Mouse (Mus musculus) spleen, adult 2 months (tissue): ENCODE results near the gene Arhgef7. TPM values are rescaled to one million over a fixed set of nuclear protein-coding genes. Genes with fewer than 3 reads are reported as not detected.

Experiments used
- DNase-seq, 2 experiments: peaks; one replicate each; pipeline versions ENCODE4 v3.0.0 to v3.0.0-alpha.2; 2012 to 2021; ENCODE audit warnings: low spot score in 2 of 2, low read depth in 1 of 2
- H3K27ac ChIP-seq: fragments of 200-500 bp; 2 replicates; pipeline ENCODE4 v1.5.1; 2012; ENCODE audit warnings: low read length, inconsistent platforms; ENCODE audit not compliant: insufficient read depth
- H3K27me3 ChIP-seq: fragments of 200-500 bp; 2 replicates; pipeline ENCODE4 v1.6.1; 2012; ENCODE audit warnings: mild to moderate bottlenecking, moderate library complexity, low read length, inconsistent platforms; ENCODE audit not compliant: control insufficient read depth, insufficient read depth
- H3K36me3 ChIP-seq: fragments of 200-500 bp; 2 replicates; pipeline ENCODE4 v1.6.1; 2012; ENCODE audit warnings: mild to moderate bottlenecking, low read length, inconsistent platforms; ENCODE audit not compliant: control insufficient read depth, insufficient read depth
- H3K4me1 ChIP-seq: fragments of 200-500 bp; 2 replicates; pipeline ENCODE4 v1.6.1; 2011; ENCODE audit warnings: inconsistent platforms; ENCODE audit not compliant: control insufficient read depth, insufficient read depth, insufficient read length
- H3K4me3 ChIP-seq: fragments of 200-500 bp; 2 replicates; pipeline ENCODE4 v1.5.1; 2011; ENCODE audit warnings: mild to moderate bottlenecking, inconsistent platforms; ENCODE audit not compliant: insufficient read depth, insufficient read length; ENCODE audit errors: extremely low read depth
- CTCF ChIP-seq: fragments of 200-500 bp; IDR thresholded peaks from 2 replicates; pipeline ENCODE4 v1.5.1; 2011; ENCODE audit warnings: mild to moderate bottlenecking, inconsistent platforms; ENCODE audit not compliant: insufficient read depth, insufficient read length, insufficient replicate concordance; ENCODE audit errors: extremely low read depth
- POLR2A ChIP-seq: fragments of 200-500 bp; IDR thresholded peaks from 2 replicates; pipeline ENCODE4 v1.6.1; 2011; ENCODE audit warnings: low read depth, low read length, inconsistent platforms
- WGBS: fragments of 180-500 bp; shearing (Covaris S2); methylation state at CpG from one replicate; pipeline ENCODE4 v1.1.7; 2018; 5-methylcytosine and 5-hydroxymethylcytosine counted together
- polyA plus RNA-seq: library from polyadenylated mRNA; depleted of rRNA; stranded (reverse); fragments of >200 nt; gene quantifications from 2 replicates; pipeline ENCODE4 v1.2.3, GENCODE M21; 2012

Arhgef7 gene
- polyA plus RNA-seq, 1 experiment = 21.9 TPM

GRCm38 (mm10) chr8:11831174-11831573 is 103.7 kb downstream of the Arhgef7 start:
- no peak overlapping the region for H3K4me3 ChIP-seq
- H3K36me3 ChIP-seq = peaks cover 20% of the 10 kb centered on the region
- DNase-seq = no peak
- no peaks in the 10 kb centered on the region for H3K27me3 ChIP-seq
- no peak for TF ChIP-seq POLR2A
- no peak for TF ChIP-seq CTCF
- H3K4me1 ChIP-seq = no peaks in the 10 kb centered on the region
- WGBS = 84% methylated on average over 10 of the region's 10 CpGs
- no peak overlapping the region for H3K27ac ChIP-seq

- H3K4me1 ChIP-seq = no peaks in the 10 kb centered on the region
- TF ChIP-seq CTCF = no peak
- no peak for TF ChIP-seq POLR2A
- H3K27me3 ChIP-seq = no peaks in the 10 kb centered on the region
- peaks cover 20% of the 10 kb centered on the region for H3K36me3 ChIP-seq
- WGBS = 52% methylated on average over 5 of the region's 5 CpGs
- H3K4me3 ChIP-seq = no peak overlapping the region
- no peak for DNase-seq
- no peak overlapping the region for H3K27ac ChIP-seq
These were observed 104.4 kb downstream of the Arhgef7 start for GRCm38 (mm10) chr8:11831939-11832338.

- Histone ChIP-seq H3K4me1 (no peaks in the 10 kb centered on the region), H3K4me3 (no peak overlapping the region), H3K27me3 (no peaks in the 10 kb centered on the region), H3K36me3 (peaks cover 20% of the 10 kb centered on the region), H3K27ac (no peak overlapping the region)
- no peak for DNase-seq
- 97% methylated on average over 4 of the region's 4 CpGs for WGBS
- no peak for TF ChIP-seq POLR2A
- no peak for TF ChIP-seq CTCF
These were observed 105.6 kb downstream of the Arhgef7 start for GRCm38 (mm10) chr8:11833157-11833556.

- Histone ChIP-seq H3K27me3 (no peaks in the 10 kb centered on the region), H3K4me1 (no peaks in the 10 kb centered on the region), H3K27ac (no peak overlapping the region), H3K4me3 (no peak overlapping the region), H3K36me3 (peaks cover 20% of the 10 kb centered on the region)
- no peak for TF ChIP-seq CTCF
- TF ChIP-seq POLR2A = no peak
- 90% methylated on average over 5 of the region's 5 CpGs for WGBS
- no peak for DNase-seq
These were observed 106.7 kb downstream of the Arhgef7 start for GRCm38 (mm10) chr8:11834200-11834599.

- Histone ChIP-seq H3K36me3 (peaks cover 19% of the 10 kb centered on the region), H3K4me3 (no peak overlapping the region), H3K4me1 (no peaks in the 10 kb centered on the region), H3K27me3 (no peaks in the 10 kb centered on the region), H3K27ac (no peak overlapping the region)
- no peak for TF ChIP-seq CTCF
- TF ChIP-seq POLR2A = no peak
- WGBS = 93% methylated on average over 16 of the region's 16 CpGs
- no peak for DNase-seq
These were observed 107.2 kb downstream of the Arhgef7 start for GRCm38 (mm10) chr8:11834691-11835090.

- DNase-seq = no peak
- no peaks in the 10 kb centered on the region for H3K4me1 ChIP-seq
- TF ChIP-seq CTCF (no peak), POLR2A (no peak)
- no peak within 1 kb of the TSS for H3K4me3 ChIP-seq
- no peaks in the 10 kb centered on the region for H3K27me3 ChIP-seq
- H3K27ac ChIP-seq = no peak within 1 kb of the TSS
- no peaks in the 10 kb centered on the region; the same call in 1 of the 2 replicates for H3K36me3 ChIP-seq
- WGBS = 88% methylated on average over 5 of the region's 5 CpGs
These were observed 112.7 kb downstream of the Arhgef7 start, which contains the start of gene Tex29 for GRCm38 (mm10) chr8:11840174-11840573. TSS of gene Tex29 (plus strand) at chr8:11840474.

GRCm38 (mm10) chr8:11841571-11841970 is 114.0 kb downstream of the Arhgef7 start:
- DNase-seq = no peak
- WGBS = 60% methylated on average over 8 of the region's 8 CpGs
- Histone ChIP-seq H3K27me3 (no peaks in the 10 kb centered on the region), H3K27ac (no peak overlapping the region), H3K4me3 (no peak overlapping the region), H3K4me1 (no peaks in the 10 kb centered on the region), H3K36me3 (no peaks in the 10 kb centered on the region)
- TF ChIP-seq CTCF (no peak), POLR2A (no peak)
